Mouse (Mus musculus): ENCODE measurements around the gene Fam167b. TPM values are rescaled to one million over a fixed set of nuclear protein-coding genes. Genes with fewer than 3 reads are reported as not detected.
"Not testable (repeated sequence)": the region's sequence is repeated elsewhere in the genome, so short reads cannot be mapped to it uniquely, and the experiment has no call there.

The Fam167b gene
- total RNA-seq, 2 experiments from 2014 or later: 0.67 TPM; not detected in 1

- intact Hi-C loops (cut with DNase I): no loop called here
- no peak for DNase-seq (ENCODE audit: extremely low spot score in 1 of 2, low spot score in 2 of 2)
These were observed 6.7 kb downstream of the Fam167b start for GRCm38 (mm10) chr4:129571551-129572084.

- intact Hi-C loops (cut with DNase I): no loop called here
- DNase-seq (ENCODE audit: extremely low spot score in 1 of 2, low spot score in 2 of 2): no peak
These were observed 8.3 kb downstream of the Fam167b start for GRCm38 (mm10) chr4:129570028-129570427.

- intact Hi-C loops (cut with DNase I): no loop called here
These were observed 10.0 kb downstream of the Fam167b start for GRCm38 (mm10) chr4:129568366-129568765.

GRCm38 (mm10) chr4:129565139-129565538 lies 13.2 kb downstream of the Fam167b start:
- intact Hi-C loops (cut with DNase I): no loop called here

More at GRCm38 (mm10) chr4:129568366-129568765, 10.0 kb downstream of the Fam167b start:
- no peak for DNase-seq (ENCODE audit: extremely low spot score in 1 of 2, low spot score in 2 of 2)

GRCm38 (mm10) chr4:129563718-129564117 lies 14.6 kb downstream of the Fam167b start:
- intact Hi-C loops (cut with DNase I): no loop called here

More at GRCm38 (mm10) chr4:129565139-129565538, 13.2 kb downstream of the Fam167b start:
- DNase-seq (ENCODE audit: extremely low spot score in 1 of 2, low spot score in 2 of 2): no peak

GRCm38 (mm10) chr4:129561184-129561583 lies 17.2 kb downstream of the Fam167b start:
- no peak for DNase-seq (ENCODE audit: extremely low spot score in 1 of 2, low spot score in 2 of 2)
- intact Hi-C loops (cut with DNase I): no loop called here

More at GRCm38 (mm10) chr4:129563718-129564117, 14.6 kb downstream of the Fam167b start:
- no peak for DNase-seq (ENCODE audit: extremely low spot score in 1 of 2, low spot score in 2 of 2)

GRCm38 (mm10) chr4:129558321-129558955 lies 19.9 kb downstream of the Fam167b start:
- DNase-seq (ENCODE audit: extremely low spot score in 1 of 2, low spot score in 2 of 2): peak in 1 of 2 experiments; percentile 32
- intact Hi-C loops (cut with DNase I): no loop called here

GRCm38 (mm10) chr4:129557256-129557808 lies 21.0 kb downstream of the Fam167b start:
- no peak for DNase-seq (ENCODE audit: extremely low spot score in 1 of 2, low spot score in 2 of 2)
- intact Hi-C loops (cut with DNase I): no loop called here

GRCm38 (mm10) chr4:129556532-129557223 lies 21.7 kb downstream of the Fam167b start:
- intact Hi-C loops (cut with DNase I): no loop called here
- peak; percentile 78 to 93 for DNase-seq (ENCODE audit: extremely low spot score in 1 of 2, low spot score in 2 of 2)

- DNase-seq (ENCODE audit: extremely low spot score in 1 of 2, low spot score in 2 of 2): peak in 1 of 2 experiments; percentile 39
- intact Hi-C loops (cut with DNase I): no loop called here
These were observed 22.4 kb downstream of the Fam167b start for GRCm38 (mm10) chr4:129555862-129556531.

- intact Hi-C loops (cut with DNase I): no loop called here
- DNase-seq (ENCODE audit: extremely low spot score in 1 of 2, low spot score in 2 of 2): peak in 1 of 2 experiments; percentile 64
These were observed 22.9 kb downstream of the Fam167b start for GRCm38 (mm10) chr4:129555421-129555861.

- DNase-seq (ENCODE audit: extremely low spot score in 1 of 2, low spot score in 2 of 2); intact Hi-C loops (cut with DNase I): not testable (repeated sequence)
These were observed 23.8 kb downstream of the Fam167b start for GRCm38 (mm10) chr4:129554512-129554911.

- DNase-seq (ENCODE audit: extremely low spot score in 1 of 2, low spot score in 2 of 2): no peak
- intact Hi-C loops (cut with DNase I): no loop called here
These were observed 28.1 kb downstream of the Fam167b start for GRCm38 (mm10) chr4:129550295-129550694.

- intact Hi-C loops (cut with DNase I): no loop called here
- no peak for DNase-seq (ENCODE audit: extremely low spot score in 1 of 2, low spot score in 2 of 2)
These were observed 29.0 kb downstream of the Fam167b start for GRCm38 (mm10) chr4:129549306-129549705.

- DNase-seq (ENCODE audit: extremely low spot score in 1 of 2, low spot score in 2 of 2); intact Hi-C loops (cut with DNase I): not testable (repeated sequence)
These were observed 30.7 kb downstream of the Fam167b start for GRCm38 (mm10) chr4:129547631-129548030.

GRCm38 (mm10) chr4:129544106-129544505 lies 34.2 kb downstream of the Fam167b start:
- DNase-seq (ENCODE audit: extremely low spot score in 1 of 2, low spot score in 2 of 2): no peak
- intact Hi-C loops (cut with DNase I): no loop called here

- intact Hi-C loops (cut with DNase I): no loop called here
- peak; percentile 96 to 99 for DNase-seq (ENCODE audit: extremely low spot score in 1 of 2, low spot score in 2 of 2)
These were observed 35.7 kb downstream of the Fam167b start, which contains the start of gene Hdac1 for GRCm38 (mm10) chr4:129542592-129543141. TSS of gene Hdac1 (minus strand) at chr4:129542713.

- intact Hi-C loops (cut with DNase I): no loop called here
- peak in 1 of 2 experiments; percentile 30 for DNase-seq (ENCODE audit: extremely low spot score in 1 of 2, low spot score in 2 of 2)
These were observed 36.3 kb downstream of the Fam167b start for GRCm38 (mm10) chr4:129541868-129542591.

Measured in left cerebral cortex, postnatal 10 days (tissue).